Mouse (Mus musculus) cerebellum, adult 11 months (tissue): Measurements from ENCODE around the gene Polr2l.
A peak's percentile ranks its signal among the peaks of the same experiment; 100 is the strongest.

Experiments used
- DNase-seq: peaks from one replicate; pipeline ENCODE4 v3.0.0; 2022

Gene Polr2l

DNA sequence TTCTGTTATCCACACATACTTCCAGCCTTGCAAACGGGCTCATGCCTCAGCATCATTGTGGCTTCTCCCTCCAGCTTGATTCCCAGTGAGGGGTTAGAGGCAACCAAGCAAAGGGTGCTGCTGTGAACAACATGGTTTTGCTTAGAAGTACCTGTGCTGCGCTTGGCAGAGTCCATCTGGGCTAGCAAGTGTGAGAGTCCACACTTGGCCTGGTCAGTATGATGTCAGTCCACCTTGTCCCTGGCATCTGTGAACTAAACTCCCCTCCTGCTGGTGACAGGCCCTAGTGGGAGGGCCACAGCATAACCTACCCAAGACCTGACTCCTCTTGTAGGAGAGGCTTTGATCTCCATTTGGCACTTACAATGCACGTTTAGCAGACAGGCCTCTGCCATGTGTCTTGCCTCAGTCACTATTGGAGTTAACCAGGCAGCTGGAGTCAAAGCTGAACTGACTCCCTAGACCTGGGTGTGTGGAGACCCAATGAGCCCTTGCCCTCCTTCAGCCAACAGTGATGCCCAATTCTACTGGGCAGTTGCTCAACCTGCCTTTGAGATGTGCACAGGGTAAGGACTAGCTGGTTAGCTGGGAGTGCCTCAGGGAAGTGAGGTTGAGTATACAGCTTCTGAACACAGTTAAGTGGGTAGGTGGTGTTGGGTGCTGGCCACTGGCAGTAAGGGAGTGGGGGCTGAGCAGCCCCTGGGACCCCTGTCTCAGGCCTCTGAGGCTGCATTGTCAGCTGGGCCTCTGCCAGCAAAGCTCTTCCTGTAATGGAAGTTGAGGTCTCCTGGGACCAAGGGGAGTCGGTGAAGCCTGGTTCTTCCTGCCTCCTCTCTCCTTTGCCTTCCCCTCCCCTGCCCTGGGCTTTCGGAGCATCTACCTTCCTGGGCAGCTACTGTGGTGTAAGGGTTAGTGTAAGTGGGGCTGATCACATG, 9.5 kb upstream of the Polr2l start:
- DNase-seq = no peak

DNA sequence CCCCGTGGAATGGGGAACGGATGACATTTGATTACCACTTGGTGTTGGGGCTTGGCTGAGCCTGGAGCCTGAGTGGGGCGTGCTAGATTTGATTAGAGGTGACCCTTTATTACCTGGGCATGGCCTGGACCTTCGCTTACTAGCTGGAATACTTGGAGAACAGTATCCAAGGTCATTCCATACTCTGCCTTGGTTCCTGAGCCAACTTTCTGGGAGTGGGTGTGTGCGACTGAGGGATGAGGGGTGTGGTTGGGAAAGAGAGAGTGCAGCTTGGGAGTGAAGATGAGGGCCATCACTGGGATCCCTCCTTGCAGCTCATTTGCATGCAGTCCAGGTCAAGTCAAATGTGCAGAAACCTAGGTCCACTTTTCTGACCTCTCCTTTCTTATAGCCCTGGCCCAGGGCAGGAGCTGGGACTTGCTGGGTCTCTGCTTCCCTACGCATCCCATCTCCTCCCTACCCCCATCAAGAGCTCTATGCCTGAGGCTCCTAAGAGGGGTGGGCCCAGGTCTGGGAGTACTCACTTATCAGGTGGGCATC, 8.3 kb upstream of the Polr2l start:
- DNase-seq = no peak

DNA sequence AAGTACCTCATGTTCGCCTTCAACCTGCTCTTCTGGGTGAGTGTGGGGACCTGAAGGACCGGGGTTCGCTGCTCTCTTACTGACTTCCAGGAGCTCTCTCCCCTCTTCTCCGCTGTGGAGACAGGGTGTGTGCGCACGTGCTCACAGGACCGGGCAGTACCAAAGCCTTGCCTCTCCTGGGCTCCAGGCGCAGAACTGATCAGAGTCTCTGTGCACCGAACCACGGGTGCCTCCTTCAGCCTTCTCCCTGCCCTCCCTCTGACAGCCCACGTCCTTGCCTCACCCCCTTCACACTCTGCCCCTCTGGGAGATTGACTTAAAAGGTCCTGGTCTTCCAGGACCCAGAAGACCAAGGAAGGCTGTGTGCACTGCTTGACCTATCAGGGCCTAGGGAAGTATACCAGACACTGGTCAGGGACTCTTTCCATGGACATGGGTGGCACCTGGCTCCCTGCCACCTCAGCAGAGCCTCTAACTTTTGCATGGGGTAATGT, 7.6 kb upstream of the Polr2l start:
- DNase-seq = no peak

DNA sequence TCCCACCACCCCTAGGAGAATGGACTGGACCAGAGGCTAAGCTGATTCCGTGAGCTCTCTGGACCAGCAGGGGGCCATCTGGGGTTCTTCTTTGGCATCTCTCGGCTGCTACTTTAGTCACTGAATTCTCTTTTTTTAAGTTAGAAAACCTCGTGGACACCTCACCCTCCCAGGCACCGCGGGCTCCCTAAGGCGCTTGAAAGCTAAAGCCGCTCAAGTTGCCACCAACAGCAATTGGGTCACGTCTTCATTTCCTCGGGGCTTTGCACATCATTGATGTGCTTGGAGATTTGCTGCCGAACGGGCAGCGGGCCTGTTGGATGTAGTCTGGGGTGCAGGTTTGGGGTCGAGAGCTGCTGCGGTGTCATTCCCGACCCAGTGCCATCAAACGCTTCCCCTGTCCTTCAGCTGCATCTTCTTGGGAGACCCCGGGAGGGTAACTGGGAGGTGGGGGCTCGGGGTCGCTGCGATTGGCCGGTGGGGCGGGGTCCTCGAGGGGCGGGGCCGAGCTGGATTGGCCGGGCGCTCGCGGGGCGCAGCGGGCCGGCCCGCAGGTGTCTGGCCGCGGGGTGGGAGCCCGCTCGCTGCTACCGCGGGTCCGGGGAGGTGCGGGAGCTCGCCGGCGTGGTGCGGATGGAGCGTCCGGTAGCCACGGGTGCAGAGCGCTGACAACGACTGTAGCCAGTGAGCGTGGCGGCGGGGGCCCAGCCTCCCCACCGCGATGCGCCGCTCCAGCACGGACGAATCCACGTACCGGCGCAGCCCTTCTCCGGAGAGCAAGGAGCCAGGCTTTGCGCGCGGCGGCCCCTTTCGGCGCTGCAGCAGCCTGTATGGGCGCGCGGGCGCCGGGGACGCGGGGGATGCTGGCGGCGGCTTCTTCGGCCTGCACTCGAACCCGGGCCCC, 6.8 kb upstream of the Polr2l start:
- DNase-seq = peak; percentile 70

DNA sequence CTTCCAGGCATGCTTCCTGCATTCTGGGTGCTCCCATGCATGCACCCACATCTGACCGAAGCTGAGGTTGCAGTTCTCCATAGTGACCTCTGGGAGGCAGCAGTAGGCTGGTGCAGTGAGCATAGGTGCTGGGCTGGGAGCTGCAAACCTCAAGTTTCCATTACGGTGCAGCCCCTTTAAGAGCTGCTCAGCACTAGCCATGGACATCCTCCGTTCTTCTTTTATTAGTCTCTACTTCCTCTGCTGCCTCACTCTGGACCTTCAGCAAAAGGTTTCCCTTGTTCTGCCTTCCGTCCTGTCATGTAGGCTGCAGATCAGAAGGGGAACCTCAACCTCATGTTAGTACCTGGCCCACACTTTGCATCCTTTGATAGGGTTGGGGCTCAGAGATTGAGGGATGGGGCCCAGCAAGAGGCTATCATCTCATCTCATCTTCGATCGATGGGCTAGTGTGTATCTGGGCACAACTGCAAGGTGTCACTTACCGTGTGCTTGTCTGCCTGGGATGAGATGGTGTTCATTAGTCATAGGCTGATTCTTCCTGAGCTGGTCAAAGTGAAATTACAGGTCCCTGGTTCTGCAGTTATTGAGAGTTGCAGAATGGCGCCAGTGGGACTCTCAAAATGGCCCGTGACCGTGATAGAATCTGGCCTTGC, 6.0 kb upstream of the Polr2l start:
- peak; percentile 84 for DNase-seq

DNA sequence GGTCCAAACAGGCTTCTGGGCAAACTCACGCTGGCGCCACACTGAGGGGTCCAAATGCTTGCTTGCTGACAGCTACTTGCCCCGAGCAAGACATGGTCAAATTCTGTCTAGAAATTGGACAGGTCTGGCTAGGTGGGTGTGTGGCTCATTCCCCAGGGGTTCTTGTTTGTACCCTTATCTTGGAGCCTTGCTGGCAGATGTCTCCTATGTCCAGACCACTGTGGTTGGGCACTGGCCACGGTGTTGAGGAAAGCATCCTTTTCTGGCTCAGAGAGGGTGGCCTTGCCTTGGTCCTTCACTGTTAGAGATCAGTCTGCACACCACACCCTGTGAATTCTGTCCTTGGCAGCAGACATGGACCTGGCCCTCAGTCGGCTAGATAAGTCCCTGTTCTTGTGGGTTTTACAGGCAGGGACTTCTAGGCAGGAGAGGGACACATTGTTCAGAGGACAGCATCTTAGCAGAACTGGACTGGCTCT, 3.4 kb upstream of the Polr2l start:
- DNase-seq = no peak

DNA sequence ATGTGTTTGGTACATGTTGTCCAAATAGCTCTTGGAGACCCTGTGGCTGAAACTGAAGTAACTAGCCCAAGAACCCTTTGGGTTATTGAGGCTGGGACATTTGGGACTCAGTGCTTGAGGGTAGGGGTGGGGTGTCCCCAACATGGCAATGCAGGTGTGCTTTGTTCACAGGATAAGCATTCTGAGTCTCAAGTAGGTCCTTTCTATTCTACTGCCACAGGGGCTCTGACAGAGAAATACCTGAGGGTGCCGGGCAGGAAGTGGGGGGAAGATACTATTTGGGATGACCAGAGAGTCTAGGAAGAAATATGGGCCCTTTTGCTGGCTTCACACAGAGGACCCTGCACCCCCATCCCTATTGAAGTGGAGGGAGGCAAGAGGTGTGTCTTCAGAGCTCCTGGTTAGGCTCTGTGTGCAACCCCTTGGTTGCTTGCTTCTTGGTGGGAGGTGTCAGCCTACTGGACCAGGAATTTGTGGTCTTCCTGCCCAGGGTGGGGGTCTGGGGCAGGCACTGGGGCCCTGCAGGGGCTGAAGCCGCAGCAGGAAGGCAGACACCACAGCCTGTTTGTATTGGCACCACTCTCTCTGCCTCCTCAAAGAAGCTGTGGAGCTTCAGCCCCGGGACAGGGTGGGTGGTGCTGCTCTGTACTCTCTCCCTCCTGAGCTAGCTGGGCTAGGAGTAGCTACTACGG, 2.8 kb upstream of the Polr2l start:
- no peak for DNase-seq

DNA sequence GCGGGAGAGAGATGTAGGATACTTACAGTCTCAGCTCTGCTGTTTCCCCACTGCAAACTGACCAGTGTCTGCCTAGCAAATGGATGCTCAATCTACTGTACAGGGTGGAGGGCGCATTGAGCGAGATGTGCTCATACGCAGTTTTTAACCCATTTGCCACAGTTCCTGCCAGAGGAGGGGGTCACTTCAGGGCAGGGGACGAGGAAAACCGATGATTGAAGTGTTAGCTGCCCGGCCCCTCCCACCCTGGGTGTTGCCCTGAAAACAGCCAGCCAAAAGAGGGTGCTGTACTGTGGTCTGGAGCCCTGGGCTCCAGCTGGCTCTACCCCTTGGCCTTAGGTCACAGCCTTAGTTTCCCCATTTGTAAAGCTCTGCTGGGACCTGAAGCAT, 2.0 kb upstream of the Polr2l start:
- DNase-seq = no peak

DNA sequence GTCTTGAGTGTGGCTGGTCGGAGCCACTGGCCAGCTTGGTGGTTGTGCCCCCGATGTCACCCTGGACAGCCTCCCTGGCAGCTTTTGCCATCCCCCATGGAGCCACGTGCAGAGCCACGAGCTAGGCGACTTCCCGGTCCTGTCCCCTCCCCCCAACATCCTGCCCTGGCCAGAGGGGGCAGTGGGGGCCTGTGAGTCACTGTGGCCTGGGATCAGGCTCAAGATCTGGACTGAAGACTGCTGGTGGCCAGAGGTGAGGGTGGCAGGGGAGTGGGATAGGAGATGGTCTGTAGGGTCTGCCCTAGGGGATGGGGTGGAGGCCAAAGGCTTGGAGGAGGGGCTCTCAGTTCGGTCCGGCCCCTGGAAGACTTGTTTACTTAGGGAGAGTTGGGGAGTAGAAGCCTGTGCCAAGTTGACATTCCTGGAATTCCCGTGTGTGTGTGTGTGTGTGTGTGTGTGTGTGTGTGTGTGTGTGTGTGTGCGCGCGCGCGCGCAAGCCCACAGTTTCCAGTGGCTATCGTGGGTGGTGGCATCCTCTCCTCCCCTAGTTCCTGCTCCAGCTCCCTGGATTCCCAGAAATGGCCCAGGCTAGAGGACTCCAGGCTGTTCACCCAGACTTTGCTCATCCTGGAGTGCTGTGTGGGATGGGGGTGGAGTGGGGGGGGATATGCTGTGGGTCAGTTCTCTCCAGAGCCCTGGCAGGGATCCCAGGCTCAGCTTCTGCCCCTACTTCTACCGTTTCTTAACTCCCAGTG, 1.5 kb upstream of the Polr2l start:
- DNase-seq = peak; percentile 57

DNA sequence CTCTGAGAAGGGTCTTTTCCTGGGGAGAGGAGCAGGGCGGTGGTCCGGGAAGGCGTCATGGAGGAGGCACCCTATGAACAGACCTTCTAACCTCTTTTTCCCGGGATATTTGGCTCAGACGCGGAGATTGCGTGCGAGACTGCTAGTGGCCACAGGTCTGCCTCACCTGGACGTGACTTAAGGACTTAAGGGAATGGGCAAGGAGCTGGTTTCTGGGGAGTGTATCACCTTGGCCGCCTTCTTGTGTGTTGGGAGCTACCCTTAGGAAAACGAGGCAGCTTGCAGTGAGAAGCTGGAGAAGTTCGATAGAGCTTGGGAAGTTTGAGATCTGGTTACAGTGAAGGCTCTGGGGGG, 850 bp upstream of the Polr2l start:
- no peak for DNase-seq

DNA sequence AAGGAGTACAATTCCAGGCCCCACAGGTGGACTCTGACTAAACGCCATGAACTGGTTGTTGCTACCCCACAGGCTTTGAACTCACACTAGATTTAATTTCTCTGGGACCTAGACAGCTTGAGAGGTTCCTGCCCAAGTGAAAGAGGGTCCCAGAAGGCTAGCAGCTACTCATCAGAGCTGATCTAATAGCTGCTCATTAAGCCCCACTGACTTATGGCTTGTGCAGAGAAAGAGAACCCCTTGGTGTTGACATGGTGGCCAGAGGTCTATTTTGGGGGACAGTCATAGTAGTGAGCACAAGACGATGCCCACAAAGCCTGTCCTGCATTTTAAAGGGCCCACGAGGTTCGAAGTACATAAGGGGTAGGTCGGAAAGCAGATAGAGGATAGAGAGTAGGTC, 772 bp downstream of the Polr2l start:
- DNase-seq = no peak

DNA sequence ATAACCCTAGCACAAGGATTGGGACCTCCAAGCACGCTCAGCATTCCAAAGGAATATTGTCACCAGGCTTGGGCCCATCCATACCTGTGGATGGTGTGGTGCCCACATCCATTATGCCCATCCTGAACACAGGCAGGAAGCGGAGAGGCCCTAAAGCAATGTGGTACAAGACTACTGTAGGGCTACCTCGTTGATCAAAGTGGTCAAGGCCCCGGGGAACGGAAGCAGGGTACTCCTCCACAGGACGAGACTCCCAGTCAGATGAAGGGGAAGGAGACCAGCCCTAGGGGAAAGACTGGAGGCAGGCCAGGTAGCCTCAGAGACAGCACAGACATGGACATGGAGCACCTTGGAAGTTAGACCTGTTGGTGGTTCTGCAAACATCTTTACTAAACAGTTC, 2.2 kb downstream of the Polr2l start:
- no peak for DNase-seq

DNA sequence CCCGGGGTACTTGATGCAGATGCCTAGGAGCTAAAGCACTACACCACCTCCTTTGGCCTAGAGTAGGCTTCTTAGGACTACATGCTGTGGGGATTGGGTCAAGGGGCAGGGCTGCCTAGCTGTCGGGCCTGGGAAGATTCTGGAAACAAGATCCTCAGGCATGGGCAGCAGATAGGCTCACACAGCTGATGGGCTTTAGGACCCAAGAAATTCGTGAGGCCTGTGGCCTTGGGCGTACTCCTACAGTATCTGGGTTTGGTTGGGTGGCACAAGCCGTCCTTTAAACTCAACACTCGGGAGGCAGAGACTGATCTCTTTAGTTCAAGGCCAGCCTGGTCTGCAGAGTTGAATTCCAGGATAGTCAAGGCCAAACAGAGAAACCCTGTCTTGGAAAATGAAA, 2.7 kb downstream of the Polr2l start:
- DNase-seq = no peak

DNA sequence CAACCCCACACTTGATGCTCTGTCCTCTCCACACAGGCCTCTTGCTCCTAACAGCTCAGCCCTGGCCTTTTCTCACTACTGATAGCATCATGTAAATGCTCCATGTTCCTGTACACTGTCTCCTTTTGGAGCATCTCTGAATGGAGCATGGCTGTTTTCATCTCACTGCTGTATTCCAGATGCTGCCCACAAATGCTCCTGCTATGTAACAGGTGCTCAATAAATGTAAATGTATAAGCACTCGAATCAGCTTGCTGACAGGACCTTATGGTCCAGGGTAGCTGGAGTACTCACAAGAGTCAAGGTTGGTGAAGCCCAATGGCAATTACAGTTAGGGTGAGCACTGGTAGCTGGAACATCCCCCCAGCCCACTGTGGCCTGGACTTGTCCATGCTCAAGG, 3.7 kb downstream of the Polr2l start:
- DNase-seq = no peak

DNA sequence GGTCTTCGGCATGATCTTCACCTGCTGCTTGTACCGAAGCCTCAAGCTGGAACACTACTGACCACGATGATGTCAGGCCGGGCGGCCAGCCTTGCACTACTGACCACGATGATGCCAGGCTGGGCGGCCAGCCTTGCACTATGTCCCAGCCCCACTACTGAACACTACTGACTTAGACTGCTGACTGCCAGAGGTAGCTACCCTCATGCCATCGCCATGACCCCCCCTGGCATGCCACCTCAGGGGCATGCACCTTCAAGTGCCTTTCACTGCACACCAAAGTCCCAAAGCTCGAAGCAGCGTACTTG, 4.3 kb downstream of the Polr2l start:
- DNase-seq = no peak

DNA sequence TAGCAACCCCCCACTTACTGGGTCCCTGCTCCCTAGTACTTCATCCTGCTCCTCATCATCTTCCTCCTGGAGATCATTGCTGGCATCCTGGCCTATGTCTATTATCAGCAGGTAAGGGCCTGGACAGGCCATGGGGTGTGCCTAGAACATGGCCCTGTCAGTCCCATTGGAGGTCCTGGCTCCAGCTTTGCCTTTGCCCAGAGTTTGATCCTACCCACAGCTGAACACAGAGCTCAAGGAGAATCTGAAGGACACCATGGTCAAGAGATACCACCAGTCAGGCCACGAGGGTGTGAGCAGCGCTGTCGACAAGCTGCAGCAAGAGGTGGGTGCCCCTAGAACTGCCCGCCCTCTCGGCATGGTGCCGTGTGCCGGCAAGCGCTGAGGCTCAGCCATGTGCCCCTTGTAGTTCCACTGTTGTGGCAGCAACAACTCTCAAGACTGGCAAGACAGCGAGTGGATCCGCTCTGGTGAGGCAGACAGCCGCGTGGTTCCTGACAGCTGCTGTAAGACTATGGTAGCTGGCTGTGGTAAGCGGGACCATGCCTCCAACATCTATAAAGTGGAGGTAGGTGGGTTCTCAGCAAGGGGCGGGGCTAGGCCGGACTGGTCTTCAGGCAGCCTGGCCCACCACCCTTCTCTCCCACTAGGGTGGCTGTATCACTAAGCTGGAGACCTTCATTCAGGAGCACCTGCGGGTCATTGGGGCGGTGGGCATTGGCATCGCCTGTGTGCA, 4.9 kb downstream of the Polr2l start:
- no peak for DNase-seq

DNA sequence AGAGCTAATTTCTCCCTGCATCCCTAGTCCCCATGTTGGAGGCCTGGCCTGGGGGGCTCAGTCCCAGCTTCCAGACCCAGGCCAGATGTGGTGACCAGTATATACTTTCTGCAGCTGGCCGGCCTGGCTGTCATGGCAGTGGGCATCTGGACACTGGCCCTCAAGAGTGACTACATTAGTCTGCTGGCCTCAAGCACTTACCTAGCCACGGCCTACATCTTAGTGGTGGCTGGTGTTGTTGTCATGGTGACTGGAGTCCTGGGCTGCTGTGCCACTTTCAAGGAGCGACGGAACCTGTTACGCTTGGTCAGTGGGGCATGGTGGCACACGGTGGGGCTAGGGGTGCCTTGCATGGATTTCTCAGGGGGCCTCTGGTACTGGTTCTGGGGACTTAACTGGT, 5.6 kb downstream of the Polr2l start:
- DNase-seq = no peak

DNA sequence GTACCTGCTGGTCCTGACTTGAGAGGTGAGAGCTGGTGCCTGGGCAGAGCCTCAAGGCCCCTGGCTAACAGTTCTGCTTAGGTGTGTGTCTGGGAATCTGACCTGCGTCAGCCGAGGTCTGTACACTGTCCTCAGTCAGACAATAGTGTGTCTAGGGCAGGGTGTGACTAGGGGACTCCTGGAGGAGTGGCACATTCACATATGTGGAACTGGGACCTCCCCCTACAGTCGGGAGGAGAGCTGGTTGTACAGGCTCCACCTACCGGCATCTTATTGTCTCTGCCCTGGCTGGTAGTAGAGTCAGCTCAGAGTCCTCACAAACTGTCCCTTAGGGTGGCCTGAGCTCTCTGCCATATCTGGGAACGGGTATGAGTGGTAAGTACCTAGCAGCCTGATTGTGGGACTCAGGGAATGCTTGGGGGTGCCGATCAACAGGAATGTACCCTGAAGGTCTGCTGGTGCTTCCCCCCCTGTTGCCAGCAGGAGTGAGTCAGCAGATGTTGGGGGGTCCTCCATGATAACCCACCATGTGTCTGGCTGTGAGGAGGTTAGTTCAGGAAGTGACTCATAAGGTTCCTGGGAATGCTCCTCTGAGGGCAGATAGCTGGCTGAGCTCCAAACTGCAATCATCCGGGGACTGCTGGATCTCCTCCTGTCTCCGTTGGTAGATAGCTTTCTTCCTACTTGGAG, 6.3 kb downstream of the Polr2l start:
- DNase-seq = no peak

DNA sequence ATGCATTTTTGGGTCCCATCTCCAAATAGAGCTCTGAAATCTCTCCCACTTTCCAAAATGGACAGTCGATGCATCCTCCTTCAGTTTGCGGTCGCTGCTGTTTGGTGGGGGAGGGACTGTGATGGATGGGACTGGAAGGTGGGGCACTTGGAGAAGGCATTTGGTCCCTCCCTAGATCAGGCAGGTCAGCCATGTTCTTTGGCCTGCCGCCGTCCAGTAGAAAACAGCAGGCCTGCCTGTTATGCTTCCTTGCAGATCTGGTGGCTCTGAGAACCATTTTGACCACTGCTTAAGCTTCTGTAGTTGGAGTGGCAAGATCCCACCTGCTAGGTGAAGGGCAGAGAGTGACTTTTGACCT, 6.8 kb downstream of the Polr2l start:
- no peak for DNase-seq

DNA sequence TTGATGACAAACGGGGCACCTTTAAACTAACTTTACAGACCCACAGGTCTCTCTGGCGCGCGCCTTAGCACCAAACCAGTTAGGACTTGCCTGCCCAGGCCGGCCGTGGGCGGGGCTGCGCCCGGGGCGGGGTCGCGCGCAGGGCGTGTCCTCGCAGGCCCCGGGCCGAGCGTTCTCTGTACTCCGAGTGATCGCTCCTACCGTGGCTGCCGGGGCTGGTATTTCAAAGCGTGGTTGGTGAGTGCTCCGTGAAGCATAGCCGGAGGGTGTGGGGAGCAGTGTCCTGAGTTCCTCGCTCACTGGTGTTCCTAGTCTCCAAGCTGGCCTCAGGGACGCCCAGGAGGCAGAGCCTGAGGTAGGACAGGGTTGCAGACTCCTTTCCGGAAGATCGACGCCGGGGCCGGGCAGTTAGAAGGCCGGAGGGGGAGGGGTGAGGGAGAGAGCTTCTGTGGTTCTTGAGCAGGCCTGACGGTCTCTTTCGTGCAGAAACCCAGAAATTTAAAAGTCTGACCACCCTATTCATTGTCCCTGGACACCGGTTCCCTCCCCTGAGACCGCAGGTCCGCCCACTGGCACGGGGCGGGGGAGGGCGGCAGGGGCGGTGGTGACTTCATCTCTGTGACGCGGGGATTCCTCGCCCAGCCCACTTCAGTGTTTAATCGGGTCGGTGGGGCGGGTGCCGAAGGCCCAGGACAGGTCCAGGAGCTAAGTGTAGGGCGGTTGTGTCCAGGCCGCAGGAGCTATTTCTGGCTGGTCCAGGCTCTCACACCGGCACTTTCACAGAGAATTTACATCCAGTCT, 7.5 kb downstream of the Polr2l start, which contains the start of gene Cd151:
Gene Cd151 (plus strand): TSS at position 163 of the 801 bp plus-strand sequence.
- DNase-seq = peak; percentile 74
